Mouse (Mus musculus) lung, embryonic 16.5 days (tissue): ENCODE measurements at regions not wholly inside any gene's neighbourhood (a gene's known extent, or its start where the extent isn't known, plus 50 kb on each side); places are given as distances from the start of the nearest gene placed in this dataset.
A peak's percentile ranks its signal among the peaks of the same experiment; 100 is the strongest.

Experiments used
- ATAC-seq: fragments of 200-750 bp; cut with Nextera tagmentation; 2 replicates; pipeline ENCODE4 v1.8.0; 2017; ENCODE audit warnings: low read depth, mild to moderate bottlenecking, moderate library complexity
- H3K27ac ChIP-seq: fragments of 300-500 bp; sonication (generic); 2 replicates; pipeline ENCODE4 v1.5.1; 2014; ENCODE audit warnings: mild to moderate bottlenecking, control low read depth, low read length
- H3K27me3 ChIP-seq: fragments of 300-500 bp; sonication (generic); 2 replicates; pipeline ENCODE4 v1.6.1; 2014; ENCODE audit warnings: low read depth, low read length, mixed read lengths; ENCODE audit not compliant: control insufficient read depth, insufficient read depth
- H3K36me3 ChIP-seq: fragments of 300-500 bp; sonication (generic); 2 replicates; pipeline ENCODE4 v1.6.1; 2014; ENCODE audit warnings: low read length; ENCODE audit not compliant: control insufficient read depth, insufficient read depth
- H3K4me1 ChIP-seq: fragments of 300-500 bp; sonication (generic); replicated peaks from 2 replicates; pipeline ENCODE4 v1.6.1; 2014; ENCODE audit warnings: low read length, mixed read lengths; ENCODE audit not compliant: control insufficient read depth, insufficient read depth
- H3K4me2 ChIP-seq: fragments of 300-500 bp; sonication (generic); 2 replicates; pipeline ENCODE4 v1.6.1; 2014; ENCODE audit warnings: low read depth, low read length, control low read depth
- H3K4me3 ChIP-seq: fragments of 300-500 bp; sonication (generic); 2 replicates; pipeline ENCODE4 v1.5.1; 2014; ENCODE audit warnings: mild to moderate bottlenecking, low read length, control low read depth
- H3K9ac ChIP-seq: fragments of 300-500 bp; sonication (generic); 2 replicates; pipeline ENCODE4 v1.6.1; 2014; ENCODE audit warnings: low read length, control low read depth
- H3K9me3 ChIP-seq: fragments of 300-500 bp; sonication (generic); 2 replicates; pipeline ENCODE4 v1.6.1; 2016; ENCODE audit warnings: low read length; ENCODE audit not compliant: control insufficient read depth
- WGBS: fragments of 180-500 bp; shearing (Covaris S2); extraction: QIAGEN DNeasy Blood & Tissue Kit; methylation state at CpG from one replicate; pipeline ENCODE4 v1.1.7; 2014; 5-methylcytosine and 5-hydroxymethylcytosine counted together

GRCm38 (mm10) chr5:43339671-43340070 is 106.7 kb downstream of the Cpeb2 start:
- 76% methylated on average over 7 of the region's 7 CpGs for WGBS
- ATAC-seq, result no peak
- Histone ChIP-seq H3K4me1 (no peaks in the 10 kb centered on the region), H3K4me3 (no peak overlapping the region), H3K4me2 (no peak overlapping the region), H3K9ac (no peak overlapping the region), H3K9me3 (no peaks in the 10 kb centered on the region), H3K27me3 (no peaks in the 10 kb centered on the region), H3K36me3 (no peaks in the 10 kb centered on the region), H3K27ac (no peak overlapping the region)

GRCm38 (mm10) chr5:43341475-43341874 is 108.5 kb downstream of the Cpeb2 start:
- no peak overlapping the region for H3K9ac ChIP-seq
- no peaks in the 10 kb centered on the region for H3K27me3 ChIP-seq
- 81% methylated on average over 2 of the region's 2 CpGs for WGBS
- H3K4me3 ChIP-seq, result no peak overlapping the region
- H3K36me3 ChIP-seq, result no peaks in the 10 kb centered on the region
- H3K4me1 ChIP-seq, result no peaks in the 10 kb centered on the region
- H3K9me3 ChIP-seq, result no peaks in the 10 kb centered on the region
- no peak for ATAC-seq
- H3K4me2 ChIP-seq, result no peak overlapping the region
- H3K27ac ChIP-seq, result no peak overlapping the region

- 63% methylated on average over 1 of the region's 1 CpGs for WGBS
- H3K4me2 ChIP-seq, result no peak overlapping the region
- H3K36me3 ChIP-seq, result no peaks in the 10 kb centered on the region
- H3K27me3 ChIP-seq, result no peaks in the 10 kb centered on the region
- no peaks in the 10 kb centered on the region for H3K9me3 ChIP-seq
- no peaks in the 10 kb centered on the region for H3K4me1 ChIP-seq
- H3K9ac ChIP-seq, result no peak overlapping the region
- no peak for ATAC-seq
- no peak overlapping the region for H3K27ac ChIP-seq
- no peak overlapping the region for H3K4me3 ChIP-seq
These were observed 111.5 kb downstream of the Cpeb2 start for GRCm38 (mm10) chr5:43344441-43344840.

- Histone ChIP-seq H3K4me2 (no peak overlapping the region), H3K36me3 (no peaks in the 10 kb centered on the region), H3K4me1 (peaks cover 14% of the 10 kb centered on the region), H3K4me3 (no peak overlapping the region), H3K27ac (no peak overlapping the region), H3K9ac (no peak overlapping the region), H3K9me3 (no peaks in the 10 kb centered on the region), H3K27me3 (no peaks in the 10 kb centered on the region)
- 75% methylated on average over 2 of the region's 2 CpGs for WGBS
- no peak for ATAC-seq
These were observed 118.0 kb downstream of the Cpeb2 start for GRCm38 (mm10) chr5:43350987-43351386.

GRCm38 (mm10) chr5:43353021-43353990 is 120.3 kb downstream of the Cpeb2 start:
- H3K4me2 ChIP-seq, result no peak overlapping the region
- H3K4me1 ChIP-seq, result peaks cover 14% of the 10 kb centered on the region
- H3K36me3 ChIP-seq, result no peaks in the 10 kb centered on the region
- no peaks in the 10 kb centered on the region for H3K9me3 ChIP-seq
- H3K9ac ChIP-seq, result no peak overlapping the region
- no peaks in the 10 kb centered on the region for H3K27me3 ChIP-seq
- no peak overlapping the region for H3K4me3 ChIP-seq
- 70% methylated on average over 23 of the region's 23 CpGs for WGBS
- H3K27ac ChIP-seq, result no peak overlapping the region
- no peak for ATAC-seq

- Histone ChIP-seq H3K9me3 (no peaks in the 10 kb centered on the region), H3K4me2 (peak overlapping the region; percentile 74), H3K27me3 (no peaks in the 10 kb centered on the region), H3K27ac (peak overlapping the region; percentile 58), H3K9ac (peak overlapping the region; percentile 50; the same call in 1 of the 2 replicates), H3K4me1 (peaks cover 14% of the 10 kb centered on the region), H3K36me3 (no peaks in the 10 kb centered on the region), H3K4me3 (peak overlapping the region; percentile 52)
- ATAC-seq, result peak; percentile 36
- 23% methylated on average over 14 of the region's 14 CpGs for WGBS
These were observed 121.5 kb downstream of the Cpeb2 start for GRCm38 (mm10) chr5:43354351-43354942.

- peak overlapping the region; percentile 74 for H3K4me2 ChIP-seq
- WGBS, result under 1% methylated on average over 12 of the region's 12 CpGs
- ATAC-seq, result peak; percentile 96
- H3K9me3 ChIP-seq, result no peaks in the 10 kb centered on the region
- peak overlapping the region; percentile 50 for H3K9ac ChIP-seq
- H3K4me1 ChIP-seq, result peaks cover 14% of the 10 kb centered on the region
- peak overlapping the region; percentile 58 for H3K27ac ChIP-seq
- H3K4me3 ChIP-seq, result peak overlapping the region; percentile 52
- no peaks in the 10 kb centered on the region for H3K27me3 ChIP-seq
- no peaks in the 10 kb centered on the region for H3K36me3 ChIP-seq
These were observed 122.1 kb downstream of the Cpeb2 start for GRCm38 (mm10) chr5:43355026-43355580.

GRCm38 (mm10) chr5:43355832-43356231 is 122.9 kb downstream of the Cpeb2 start:
- Histone ChIP-seq H3K4me3 (peak overlapping the region; percentile 52), H3K4me1 (peaks cover 14% of the 10 kb centered on the region), H3K27ac (peak overlapping the region; percentile 58), H3K9ac (peak overlapping the region; percentile 50), H3K36me3 (no peaks in the 10 kb centered on the region), H3K27me3 (no peaks in the 10 kb centered on the region), H3K4me2 (peak overlapping the region; percentile 74), H3K9me3 (no peaks in the 10 kb centered on the region)
- 75% methylated on average over 16 of the region's 16 CpGs for WGBS
- no peak for ATAC-seq

GRCm38 (mm10) chr5:43357100-43357680 is 124.2 kb downstream of the Cpeb2 start:
- H3K9ac ChIP-seq, result no peak overlapping the region
- H3K36me3 ChIP-seq, result no peaks in the 10 kb centered on the region
- ATAC-seq, result no peak
- H3K27me3 ChIP-seq, result no peaks in the 10 kb centered on the region
- H3K4me1 ChIP-seq, result peaks cover 14% of the 10 kb centered on the region
- 84% methylated on average over 5 of the region's 5 CpGs for WGBS
- no peak overlapping the region for H3K4me3 ChIP-seq
- no peak overlapping the region for H3K4me2 ChIP-seq
- H3K27ac ChIP-seq, result no peak overlapping the region
- no peaks in the 10 kb centered on the region for H3K9me3 ChIP-seq
